Mouse (Mus musculus): ENCODE measurements around the gene Ptpn21. TPM values are rescaled to one million over a fixed set of nuclear protein-coding genes. Genes with fewer than 3 reads are reported as not detected.

The Ptpn21 gene
- polyA plus RNA-seq, 1 experiment from 2014 or later, result 5.0 TPM

DNA sequence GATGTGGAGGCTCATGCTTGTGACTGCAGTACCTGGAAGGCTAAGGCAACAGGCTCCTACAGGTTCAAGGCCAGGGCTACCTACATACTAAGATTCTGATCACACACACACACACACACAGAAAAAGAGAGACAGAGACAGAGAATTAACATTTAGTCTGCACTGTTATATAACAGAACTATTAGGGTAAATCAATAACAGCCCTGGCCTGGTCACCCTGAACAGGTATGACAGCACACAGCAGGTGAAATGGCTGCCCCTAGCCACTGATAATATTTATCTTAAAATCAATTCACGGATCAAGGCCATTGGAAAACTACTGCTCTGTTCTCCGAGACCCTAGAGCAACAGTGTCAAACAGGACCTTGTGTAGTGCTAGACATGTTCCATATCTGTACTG, 21.1 kb downstream of the Ptpn21 start:
- no peak for ATAC-seq (replicated peaks)
- no peak overlapping the region for H3K9ac ChIP-seq (replicated peaks)
- 95% methylated on average over 2 of the region's 2 CpGs for WGBS
- H3K27ac ChIP-seq (replicated peaks), result no peak overlapping the region
- H3K4me3 ChIP-seq, result no peak overlapping the region
- H3K9me3 ChIP-seq, result no peaks in the 10 kb centered on the region
- H3K4me2 ChIP-seq (replicated peaks), result no peak overlapping the region
- no peaks in the 10 kb centered on the region for H3K27me3 ChIP-seq
- H3K4me1 ChIP-seq, result peaks cover 17% of the 10 kb centered on the region
- no peaks in the 10 kb centered on the region for H3K36me3 ChIP-seq

DNA sequence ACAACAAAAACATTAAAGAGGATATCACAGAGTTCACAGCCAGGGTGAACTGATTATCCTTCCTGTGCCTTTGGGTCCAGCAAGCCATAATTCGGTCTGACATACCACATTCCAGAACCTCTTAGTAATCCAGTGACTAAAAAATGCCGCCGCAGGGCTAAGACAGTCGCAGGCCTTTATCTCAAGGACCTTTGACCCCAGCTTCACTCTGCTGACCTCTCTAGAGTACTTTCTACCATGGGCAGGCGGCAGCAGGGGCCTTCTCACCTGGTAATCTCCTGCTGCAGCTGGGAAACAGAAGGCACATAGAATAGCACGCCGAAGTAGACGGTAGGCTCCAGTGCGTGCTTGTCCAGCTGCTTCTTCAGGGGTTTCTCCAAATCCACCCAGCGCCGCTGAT, 22.4 kb downstream of the Ptpn21 start:
- no peak for ATAC-seq (replicated peaks)
- no peak overlapping the region for H3K4me2 ChIP-seq (replicated peaks)

DNA sequence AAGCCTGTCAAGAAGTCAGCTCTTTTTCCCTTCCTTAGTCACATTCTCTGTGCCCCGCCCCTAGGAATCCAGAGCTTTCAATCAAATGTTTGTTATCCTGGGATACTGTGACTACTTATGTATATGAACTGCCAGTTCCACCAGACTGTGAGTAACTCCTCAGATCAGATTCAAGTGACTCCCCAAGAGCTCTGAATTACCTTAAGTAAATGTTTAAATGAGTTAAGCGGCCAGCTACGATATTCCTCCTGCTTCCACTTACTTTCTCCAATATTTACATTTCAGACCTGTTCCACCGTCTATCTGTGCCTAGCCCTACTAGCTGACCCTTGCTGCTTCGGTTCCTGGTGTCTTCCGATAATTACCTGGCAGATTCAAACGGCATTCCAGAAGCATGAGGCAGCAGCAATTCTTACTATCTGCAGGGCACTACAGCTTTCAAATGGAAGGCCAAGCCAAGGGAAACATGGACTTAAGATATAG, 23.5 kb downstream of the Ptpn21 start:
- H3K9ac ChIP-seq (replicated peaks), result no peak overlapping the region
- H3K4me2 ChIP-seq (replicated peaks), result no peak overlapping the region
- WGBS, result 69% methylated on average over 7 of the region's 7 CpGs
- H3K27me3 ChIP-seq, result no peaks in the 10 kb centered on the region
- ATAC-seq (replicated peaks), result no peak
- no peaks in the 10 kb centered on the region for H3K9me3 ChIP-seq
- no peaks in the 10 kb centered on the region for H3K4me1 ChIP-seq
- no peak overlapping the region for H3K4me3 ChIP-seq
- H3K36me3 ChIP-seq, result no peaks in the 10 kb centered on the region
- no peak overlapping the region for H3K27ac ChIP-seq (replicated peaks)

More for the DNA sequence above, 22.4 kb downstream of the Ptpn21 start:
- WGBS, result 35% methylated on average over 11 of the region's 11 CpGs
- H3K4me1 ChIP-seq, result peaks cover 3% of the 10 kb centered on the region
- no peak overlapping the region for H3K9ac ChIP-seq (replicated peaks)
- no peaks in the 10 kb centered on the region for H3K36me3 ChIP-seq
- H3K27ac ChIP-seq (replicated peaks), result no peak overlapping the region
- H3K4me3 ChIP-seq, result no peak overlapping the region
- H3K27me3 ChIP-seq, result no peaks in the 10 kb centered on the region
- H3K9me3 ChIP-seq, result no peaks in the 10 kb centered on the region

DNA sequence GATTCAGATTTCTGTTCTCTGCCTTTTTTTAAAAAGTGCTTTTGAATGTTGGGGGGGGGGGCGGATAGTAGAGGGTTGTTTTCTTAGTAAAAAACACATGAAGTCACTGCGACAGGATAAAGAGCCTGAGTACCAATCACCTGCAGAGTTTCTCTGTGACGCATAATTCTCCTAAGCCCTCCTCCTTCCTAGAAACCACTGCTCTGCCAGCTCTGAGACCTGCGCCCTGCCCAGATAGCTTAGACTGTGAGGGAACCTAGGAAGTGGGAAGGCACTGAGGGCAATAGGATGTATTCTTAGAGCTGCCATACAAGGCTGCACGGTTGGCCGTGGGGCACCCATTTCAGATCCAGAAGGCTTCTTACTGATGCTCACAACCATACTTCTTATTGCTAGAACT, 24.4 kb downstream of the Ptpn21 start:
- Histone ChIP-seq H3K36me3 (no peaks in the 10 kb centered on the region), H3K27me3 (no peaks in the 10 kb centered on the region), H3K4me1 (no peaks in the 10 kb centered on the region), H3K4me2 (replicated peaks) (no peak overlapping the region), H3K4me3 (no peak overlapping the region), H3K9ac (replicated peaks) (no peak overlapping the region), H3K27ac (replicated peaks) (no peak overlapping the region), H3K9me3 (no peaks in the 10 kb centered on the region)
- 70% methylated on average over 6 of the region's 6 CpGs for WGBS
- ATAC-seq (replicated peaks), result no peak

DNA sequence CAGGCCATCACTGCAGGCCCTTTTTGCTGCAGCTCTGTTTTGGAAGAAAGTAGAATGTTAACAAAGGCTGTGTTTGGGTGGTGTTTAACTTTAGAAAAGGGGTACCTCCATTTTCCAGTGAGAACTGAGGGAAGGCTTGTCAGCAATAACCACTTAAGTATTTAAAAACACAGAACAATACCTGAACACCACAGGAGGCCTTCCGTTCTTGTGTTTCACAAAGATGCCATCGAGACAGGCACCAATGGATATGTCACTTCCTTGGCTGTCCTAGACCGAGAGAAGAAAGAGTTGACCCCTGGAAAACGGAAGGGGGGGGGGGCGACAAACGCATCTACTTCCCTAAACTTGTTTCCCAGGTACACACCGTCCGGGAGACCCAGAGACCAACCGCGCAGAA, 33.2 kb downstream of the Ptpn21 start:
- Histone ChIP-seq H3K27ac (replicated peaks) (no peak overlapping the region), H3K9me3 (no peaks in the 10 kb centered on the region), H3K36me3 (0 out of 2 replicates have a peak, but pooled peaks cover 3% of the 10 kb centered on the region), H3K4me3 (no peak overlapping the region), H3K4me1 (no peaks in the 10 kb centered on the region), H3K4me2 (replicated peaks) (no peak overlapping the region), H3K9ac (replicated peaks) (no peak overlapping the region), H3K27me3 (no peaks in the 10 kb centered on the region)
- WGBS, result 65% methylated on average over 10 of the region's 10 CpGs
- ATAC-seq (replicated peaks), result no peak

DNA sequence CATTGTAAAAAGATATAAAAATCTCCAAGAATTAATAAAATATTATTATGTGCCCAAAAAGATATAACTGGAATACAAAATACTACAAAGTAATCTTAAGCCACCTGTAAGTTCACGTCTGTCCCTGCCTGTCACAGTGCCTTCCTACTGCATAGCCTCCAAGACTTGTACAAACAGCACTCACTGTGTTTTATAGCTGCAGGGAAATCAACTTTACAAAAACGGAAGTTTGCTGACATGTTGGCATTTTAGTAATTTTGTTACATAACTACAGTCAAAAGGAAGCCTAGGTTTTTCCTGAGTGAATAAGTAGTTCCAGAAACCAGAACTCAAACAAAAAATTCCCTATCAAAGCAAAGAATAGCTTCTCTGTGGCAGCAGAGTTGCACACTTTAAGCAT, 33.7 kb downstream of the Ptpn21 start:
- no peak overlapping the region for H3K4me2 ChIP-seq (replicated peaks)
- H3K27ac ChIP-seq (replicated peaks), result no peak overlapping the region
- no peak overlapping the region for H3K4me3 ChIP-seq
- ATAC-seq (replicated peaks), result no peak
- H3K9me3 ChIP-seq, result no peaks in the 10 kb centered on the region
- H3K36me3 ChIP-seq, result 0 out of 2 replicates have a peak, but pooled peaks cover 3% of the 10 kb centered on the region
- WGBS, result 88% methylated on average over 2 of the region's 2 CpGs
- H3K4me1 ChIP-seq, result no peaks in the 10 kb centered on the region
- H3K9ac ChIP-seq (replicated peaks), result no peak overlapping the region
- no peaks in the 10 kb centered on the region for H3K27me3 ChIP-seq

DNA sequence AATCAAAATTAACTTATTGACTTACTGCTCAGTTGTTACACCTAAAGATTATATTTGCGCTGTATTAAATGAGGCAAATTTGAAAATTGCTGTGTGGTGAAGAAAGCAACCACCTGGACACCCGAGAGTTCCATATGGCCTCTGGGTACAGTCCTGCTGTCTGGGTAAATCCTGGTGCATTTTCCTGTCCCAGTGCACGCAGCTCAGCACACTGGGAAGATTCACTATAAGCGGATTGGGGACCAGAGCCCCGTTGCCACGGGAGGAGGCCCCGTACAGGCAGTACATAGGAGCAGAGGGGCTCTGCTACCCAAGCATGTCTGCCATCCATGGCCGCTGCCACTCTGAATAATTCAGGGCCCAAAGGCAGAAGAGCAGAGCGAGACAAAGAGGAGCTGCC, 35.6 kb downstream of the Ptpn21 start:
- peaks cover 2% of the 10 kb centered on the region; the same call in 1 of the 2 replicates for H3K4me1 ChIP-seq
- WGBS, result 66% methylated on average over 9 of the region's 9 CpGs
- ATAC-seq (replicated peaks), result peak; percentile 66
- H3K4me2 ChIP-seq (replicated peaks), result no peak overlapping the region
- peak overlapping the region; percentile 75 for H3K27ac ChIP-seq (replicated peaks)
- no peaks in the 10 kb centered on the region for H3K9me3 ChIP-seq
- no peaks in the 10 kb centered on the region for H3K27me3 ChIP-seq
- H3K9ac ChIP-seq (replicated peaks), result no peak overlapping the region
- H3K4me3 ChIP-seq, result no peak overlapping the region
- H3K36me3 ChIP-seq, result 0 out of 2 replicates have a peak, but pooled peaks cover 3% of the 10 kb centered on the region

DNA sequence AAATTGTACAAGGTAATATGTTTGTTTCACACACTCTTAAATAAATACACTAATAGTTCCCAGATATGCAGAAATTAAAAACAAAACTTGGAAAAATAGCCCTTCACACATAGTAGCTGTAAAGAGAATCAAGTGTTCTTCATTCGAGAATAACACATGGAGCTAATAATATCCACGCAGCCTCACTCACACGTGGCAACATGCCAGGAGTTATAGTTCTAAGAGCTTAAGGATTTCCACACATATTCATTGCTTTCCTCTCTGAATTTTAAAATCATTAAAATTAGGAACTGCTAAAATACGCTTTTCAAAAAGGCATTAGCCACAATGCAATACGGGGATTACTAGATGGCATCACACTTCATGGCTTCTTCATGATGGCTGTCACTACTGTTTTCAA, 40.0 kb downstream of the Ptpn21 start:
- Histone ChIP-seq H3K9ac (replicated peaks) (no peak overlapping the region), H3K9me3 (no peaks in the 10 kb centered on the region), H3K27ac (replicated peaks) (no peak overlapping the region), H3K4me1 (peaks cover 7% of the 10 kb centered on the region; the same call in 1 of the 2 replicates), H3K4me2 (replicated peaks) (no peak overlapping the region), H3K27me3 (no peaks in the 10 kb centered on the region), H3K4me3 (no peak overlapping the region), H3K36me3 (no peaks in the 10 kb centered on the region)
- WGBS, result 64% methylated on average over 5 of the region's 5 CpGs
- ATAC-seq (replicated peaks), result no peak

DNA sequence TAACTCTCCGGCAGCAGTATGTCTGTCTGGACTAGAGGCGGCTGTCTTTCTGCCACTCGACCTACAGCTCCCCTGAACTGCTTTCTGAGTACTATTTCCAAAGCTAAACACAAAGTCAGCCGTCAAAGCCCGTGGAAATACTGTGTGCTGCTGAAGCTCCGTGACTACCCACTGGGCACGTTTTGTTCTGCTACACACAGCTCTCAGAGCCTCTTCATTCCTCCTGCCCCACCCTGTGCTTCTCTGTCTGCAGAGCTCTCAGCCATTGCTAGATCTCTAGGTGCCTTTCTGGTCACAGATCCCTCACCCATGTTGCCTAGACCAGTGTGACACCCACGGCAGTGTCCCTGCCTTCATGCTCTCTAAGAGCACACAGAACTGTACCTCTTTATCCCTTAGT, 47.0 kb downstream of the Ptpn21 start:
- H3K9ac ChIP-seq (replicated peaks), result no peak overlapping the region
- H3K27ac ChIP-seq (replicated peaks), result no peak overlapping the region
- no peak overlapping the region for H3K4me2 ChIP-seq (replicated peaks)
- H3K4me3 ChIP-seq, result no peak overlapping the region
- WGBS, result 89% methylated on average over 8 of the region's 8 CpGs
- no peaks in the 10 kb centered on the region for H3K27me3 ChIP-seq
- H3K9me3 ChIP-seq, result no peaks in the 10 kb centered on the region
- peaks cover 9% of the 10 kb centered on the region; the same call in 1 of the 2 replicates for H3K36me3 ChIP-seq
- 0 out of 2 replicates have a peak, but pooled peaks cover 5% of the 10 kb centered on the region for H3K4me1 ChIP-seq
- ATAC-seq (replicated peaks), result no peak

DNA sequence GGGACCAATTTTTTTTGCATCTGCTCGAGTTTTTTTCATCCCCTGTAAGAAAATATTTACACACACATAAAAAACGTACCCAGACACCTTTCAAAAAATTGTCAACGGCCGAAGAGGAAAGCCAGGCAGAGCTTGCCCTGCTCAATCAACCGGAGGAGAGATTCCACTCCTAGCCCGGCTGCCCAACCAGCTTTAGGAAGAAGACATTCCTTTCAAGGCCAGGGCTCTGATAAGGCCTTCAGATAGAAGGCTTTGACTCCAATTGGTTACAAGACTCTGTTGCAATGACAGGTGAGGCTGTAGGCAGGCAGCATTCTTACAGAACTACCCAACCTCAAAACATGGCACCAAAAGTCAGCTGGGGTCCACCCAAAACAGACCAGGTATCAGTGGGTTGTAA, 53.6 kb downstream of the Ptpn21 start:
- Histone ChIP-seq H3K9me3 (no peaks in the 10 kb centered on the region), H3K36me3 (peaks cover 12% of the 10 kb centered on the region), H3K27ac (replicated peaks) (no peak overlapping the region), H3K4me2 (replicated peaks) (no peak overlapping the region), H3K27me3 (no peaks in the 10 kb centered on the region), H3K4me1 (no peaks in the 10 kb centered on the region), H3K4me3 (no peak overlapping the region), H3K9ac (replicated peaks) (no peak overlapping the region)
- 75% methylated on average over 6 of the region's 6 CpGs for WGBS
- no peak for ATAC-seq (replicated peaks)

DNA sequence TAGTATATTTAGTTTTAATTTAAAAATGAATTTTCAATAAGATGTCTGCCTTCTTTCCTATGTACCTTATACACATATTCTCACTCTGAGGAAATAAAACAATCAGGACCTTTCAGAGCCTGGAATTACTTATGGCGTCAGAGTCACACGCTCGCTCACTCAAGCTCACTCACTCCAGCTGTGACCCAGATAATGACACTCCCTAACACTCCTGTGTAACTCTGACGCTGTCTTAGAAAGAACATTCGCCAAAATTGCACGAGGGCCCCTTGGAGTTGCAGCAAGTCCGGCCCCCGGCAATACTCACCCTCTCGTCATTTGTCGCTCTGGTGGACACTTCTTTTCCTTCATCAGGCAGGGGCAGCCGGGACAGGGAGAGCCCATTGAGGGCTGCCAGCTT, 54.0 kb downstream of the Ptpn21 start:
- Histone ChIP-seq H3K9ac (replicated peaks) (no peak overlapping the region), H3K9me3 (no peaks in the 10 kb centered on the region), H3K27ac (replicated peaks) (no peak overlapping the region), H3K4me1 (no peaks in the 10 kb centered on the region), H3K4me2 (replicated peaks) (no peak overlapping the region), H3K27me3 (no peaks in the 10 kb centered on the region), H3K36me3 (peaks cover 9% of the 10 kb centered on the region), H3K4me3 (no peak overlapping the region)
- WGBS, result 82% methylated on average over 11 of the region's 11 CpGs
- ATAC-seq (replicated peaks), result no peak

DNA sequence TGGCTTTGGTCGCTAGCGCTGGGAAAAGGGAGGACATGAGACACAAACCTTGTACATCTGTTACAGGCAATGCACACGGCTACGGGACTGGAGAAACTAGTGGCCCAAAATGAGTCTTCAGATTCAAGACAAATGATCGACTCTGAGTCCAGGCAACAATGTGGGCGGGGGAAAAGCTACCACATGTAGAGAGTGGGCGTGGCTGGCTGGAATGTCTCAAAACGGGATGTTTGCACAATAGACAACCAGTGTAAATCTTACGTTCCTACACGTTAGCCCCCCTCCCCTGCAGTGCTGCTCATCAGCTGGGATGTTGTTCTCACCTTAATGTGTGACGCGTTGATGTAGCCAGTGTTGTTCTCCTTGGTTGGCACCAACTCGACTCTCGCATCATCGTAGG, 55.0 kb downstream of the Ptpn21 start:
- Histone ChIP-seq H3K27ac (replicated peaks) (no peak overlapping the region), H3K4me2 (replicated peaks) (no peak overlapping the region), H3K27me3 (no peaks in the 10 kb centered on the region), H3K4me3 (no peak overlapping the region), H3K9ac (replicated peaks) (no peak overlapping the region), H3K36me3 (peaks cover 10% of the 10 kb centered on the region), H3K9me3 (no peaks in the 10 kb centered on the region), H3K4me1 (no peaks in the 10 kb centered on the region)
- no peak for ATAC-seq (replicated peaks)
- 77% methylated on average over 15 of the region's 15 CpGs for WGBS

DNA sequence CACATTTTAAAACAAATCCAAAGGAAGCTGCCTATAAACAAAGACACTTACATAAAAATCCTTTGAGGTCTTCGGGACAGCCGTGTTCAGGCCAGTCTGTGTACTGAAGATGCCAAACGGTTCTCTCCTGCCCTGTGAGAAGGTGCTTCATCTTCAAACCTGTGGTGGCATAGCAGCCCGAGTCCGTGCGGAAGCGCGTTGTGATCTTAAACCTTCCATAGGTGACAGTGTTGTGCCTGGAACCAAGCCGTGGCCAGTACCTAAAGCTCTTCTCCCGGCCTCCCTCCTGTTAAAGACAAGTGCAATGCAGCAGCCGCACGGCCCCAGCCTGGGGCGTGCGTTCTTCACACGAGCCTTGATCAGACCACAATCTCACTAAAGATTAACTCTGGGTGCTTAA, 57.3 kb downstream of the Ptpn21 start:
- no peak overlapping the region for H3K4me2 ChIP-seq (replicated peaks)
- H3K27ac ChIP-seq (replicated peaks), result no peak overlapping the region
- 93% methylated on average over 15 of the region's 15 CpGs for WGBS
- H3K9ac ChIP-seq (replicated peaks), result no peak overlapping the region
- peaks cover 10% of the 10 kb centered on the region for H3K36me3 ChIP-seq
- H3K9me3 ChIP-seq, result no peaks in the 10 kb centered on the region
- no peaks in the 10 kb centered on the region for H3K27me3 ChIP-seq
- H3K4me1 ChIP-seq, result no peaks in the 10 kb centered on the region
- H3K4me3 ChIP-seq, result no peak overlapping the region
- ATAC-seq (replicated peaks), result no peak
